Mouse (Mus musculus) olfactory bulb, adult 2 months (tissue): ENCODE measurements around the gene Hist2h2be. TPM values are rescaled to one million over a fixed set of nuclear protein-coding genes. Genes with fewer than 3 reads are reported as not detected.
A peak's percentile ranks its signal among the peaks of the same experiment; 100 is the strongest.
"Not testable (repeated sequence)": the region's sequence is repeated elsewhere in the genome, so short reads cannot be mapped to it uniquely, and the experiment has no call there.

Experiments used
- H3K27ac ChIP-seq: fragments of 200-500 bp; 2 replicates; pipeline ENCODE4 v1.5.1; 2012; ENCODE audit warnings: low read depth, low read length; ENCODE audit not compliant: insufficient read depth
- H3K4me1 ChIP-seq: fragments of 200-500 bp; 2 replicates; pipeline ENCODE4 v1.6.1; 2012; ENCODE audit warnings: low read length; ENCODE audit not compliant: control insufficient read depth, insufficient read depth
- H3K4me3 ChIP-seq: fragments of 200-500 bp; 2 replicates; pipeline ENCODE4 v1.5.1; 2012; ENCODE audit warnings: mild to moderate bottlenecking, low read depth, low read length, moderate library complexity; ENCODE audit not compliant: insufficient read depth
- CTCF ChIP-seq: fragments of 200-500 bp; IDR thresholded peaks from 2 replicates; pipeline ENCODE4 v1.5.1; 2012; ENCODE audit warnings: low read depth, mild to moderate bottlenecking, low read length, moderate library complexity; ENCODE audit not compliant: insufficient read depth
- POLR2A ChIP-seq: fragments of 200-500 bp; IDR thresholded peaks from 2 replicates; pipeline ENCODE4 v1.6.1; 2012; ENCODE audit warnings: mild to moderate bottlenecking, low read depth, low read length, moderate library complexity; ENCODE audit not compliant: insufficient read depth
- WGBS: fragments of 180-500 bp; shearing (Covaris S2); methylation state at CpG from one replicate; pipeline ENCODE4 v1.1.7; 2018; 5-methylcytosine and 5-hydroxymethylcytosine counted together
- polyA plus RNA-seq: library from polyadenylated mRNA; stranded (reverse); fragments of >200 nt; gene quantifications from 2 replicates; pipeline ENCODE4 v1.2.4, GENCODE M21; 2012; ENCODE audit warnings: low replicate concordance; ENCODE audit not compliant: missing spikeins, insufficient read depth, insufficient read length

Gene Hist2h2be
- polyA plus RNA-seq, 1 experiment = not detected

GRCm38 (mm10) chr3:96236834-96237334 is 16.0 kb downstream of the Hist2h2be start:
- whole genome bisulfite sequencing = 87% methylated on average over 4 of the region's 4 CpGs
- H3K4me1 ChIP-seq = 0 out of 2 replicates have a peak, but pooled peaks cover 2% of the 10 kb centered on the region
- no peak for TF ChIP-seq POLR2A
- TF ChIP-seq CTCF = no peak
- H3K27ac ChIP-seq = no peak overlapping the region
- H3K4me3 ChIP-seq = no peak overlapping the region

- TF ChIP-seq CTCF (no peak), POLR2A (no peak)
- WGBS = 57% methylated on average over 7 of the region's 7 CpGs
- 0 out of 2 replicates have a peak, but pooled peaks cover 2% of the 10 kb centered on the region for H3K4me1 ChIP-seq
- H3K4me3 ChIP-seq = no peak overlapping the region
- no peak overlapping the region for H3K27ac ChIP-seq
These were observed 16.5 kb downstream of the Hist2h2be start for GRCm38 (mm10) chr3:96237335-96237903.

- Histone ChIP-seq H3K4me1 (0 out of 2 replicates have a peak, but pooled peaks cover 2% of the 10 kb centered on the region), H3K4me3 (no peak overlapping the region; the same call in 1 of the 2 replicates), H3K27ac (no peak overlapping the region)
- TF ChIP-seq CTCF = no peak
- no peak for TF ChIP-seq POLR2A
- 10% methylated on average over 12 of the region's 12 CpGs for WGBS
These were observed 17.1 kb downstream of the Hist2h2be start for GRCm38 (mm10) chr3:96237904-96238511.

GRCm38 (mm10) chr3:96238954-96239793 is 18.3 kb downstream of the Hist2h2be start, which contains the start of gene Hist2h3c2:
Gene Hist2h3c2 (minus strand): TSS chr3:96239127.
- H3K27ac ChIP-seq = peak within 1 kb of the TSS; percentile 57; the same call in 1 of the 2 replicates
- H3K4me3 ChIP-seq = peak within 1 kb of the TSS; percentile 52
- WGBS = under 1% methylated on average over 21 of the region's 68 CpGs
- H3K4me1 ChIP-seq = not testable (repeated sequence)

GRCm38 (mm10) chr3:96239949-96240798 is 19.3 kb downstream of the Hist2h2be start, which contains the start of gene Hist2h2aa2:
Gene Hist2h2aa2 (minus strand): TSS chr3:96240276.
- WGBS = 2% methylated on average over 41 of the region's 85 CpGs
- H3K27ac ChIP-seq = peak within 1 kb of the TSS; percentile 58
- TF ChIP-seq POLR2A = peak; percentile 42; the same call in 1 of the 2 replicates

GRCm38 (mm10) chr3:96240799-96241197 is 19.9 kb downstream of the Hist2h2be start:
- TF ChIP-seq CTCF (no peak), POLR2A (no peak)
- Histone ChIP-seq H3K4me1 (peaks cover 4% of the 10 kb centered on the region; the same call in 1 of the 2 replicates), H3K4me3 (no peak overlapping the region), H3K27ac (0 out of 2 replicates have a peak overlapping the region, but pooled peaks have one; percentile 58)
- 54% methylated on average over 9 of the region's 9 CpGs for WGBS

More at GRCm38 (mm10) chr3:96239949-96240798, 19.3 kb downstream of the Hist2h2be start, which contains the start of gene Hist2h2aa2:
- peak within 1 kb of the TSS; percentile 52 for H3K4me3 ChIP-seq
- not testable (repeated sequence) for H3K4me1 ChIP-seq

- peak overlapping the region; percentile 59 for H3K27ac ChIP-seq
- peaks cover 2% of the 10 kb centered on the region; the same call in 1 of the 2 replicates for H3K4me1 ChIP-seq
- 79% methylated on average over 7 of the region's 7 CpGs for WGBS
- no peak overlapping the region for H3K4me3 ChIP-seq
- TF ChIP-seq POLR2A (no peak), CTCF (no peak)
These were observed 23.1 kb downstream of the Hist2h2be start for GRCm38 (mm10) chr3:96243921-96244572.

- Histone ChIP-seq H3K27ac (peak within 1 kb of the TSS; percentile 95), H3K4me3 (peak within 1 kb of the TSS; percentile 66)
- under 1% methylated on average over 35 of the region's 88 CpGs for WGBS
- H3K4me1 ChIP-seq = not testable (repeated sequence)
These were observed 24.3 kb downstream of the Hist2h2be start, which contains the start of gene Hist2h2aa1 for GRCm38 (mm10) chr3:96245003-96245886. Gene Hist2h2aa1 (plus strand): TSS chr3:96245497.

GRCm38 (mm10) chr3:96246018-96246417 is 25.1 kb downstream of the Hist2h2be start:
- not testable (repeated sequence) for H3K27ac ChIP-seq, H3K4me1 ChIP-seq
- H3K4me3 ChIP-seq = peak overlapping the region; percentile 52
- WGBS = 0% methylated on average over 11 of the region's 21 CpGs

- not testable (repeated sequence) for H3K27ac ChIP-seq
- WGBS = 0% methylated on average over 6 of the region's 47 CpGs
These were observed 25.5 kb downstream of the Hist2h2be start, which contains the start of gene Hist2h3c1 for GRCm38 (mm10) chr3:96246427-96246856. Gene Hist2h3c1 (plus strand): TSS chr3:96246685.

More at GRCm38 (mm10) chr3:96246427-96246856, 25.5 kb downstream of the Hist2h2be start, which contains the start of gene Hist2h3c1:
- not testable (repeated sequence) for H3K4me1 ChIP-seq
- H3K4me3 ChIP-seq = peak within 1 kb of the TSS; percentile 52
